Mouse (Mus musculus): ENCODE data around the gene Rtp2.

- TF ChIP-seq CTCF (IDR thresholded peaks at IDR 0.05; ENCODE audit: extremely low read depth, insufficient read depth, low read length), result no peak
- TF ChIP-seq POLR2A (IDR thresholded peaks at IDR 0.05; ENCODE audit: extremely low read depth, insufficient read depth, low read length), result no peak
These were observed 4.7 kb downstream of the Rtp2 start for GRCm38 (mm10) chr16:23927301-23928114.
